Mouse (Mus musculus) urinary bladder, postnatal 4 days (tissue): ENCODE results near the gene Dcp1b.
A peak's percentile ranks its signal among the peaks of the same experiment; 100 is the strongest.

Experiments used
- DNase-seq, 2 experiments: peaks; one replicate each; pipeline ENCODE4 v3.0.0; 2021 to 2022; ENCODE audit warnings: low spot score in 2 of 2

Dcp1b gene

GRCm38 (mm10) chr6:119228861-119229603 is 54.0 kb downstream of the Dcp1b start:
- DNase-seq, result no peak

- DNase-seq, result no peak
Measured at GRCm38 (mm10) chr6:119233066-119233465, 58.0 kb downstream of the Dcp1b start.

GRCm38 (mm10) chr6:119235441-119235840 is 60.4 kb downstream of the Dcp1b start:
- DNase-seq, result no peak

GRCm38 (mm10) chr6:119236241-119236640 is 61.2 kb downstream of the Dcp1b start, which contains the start of gene Cacna2d4:
Gene Cacna2d4 (plus strand): TSS chr6:119236526.
- no peak for DNase-seq

DNA sequence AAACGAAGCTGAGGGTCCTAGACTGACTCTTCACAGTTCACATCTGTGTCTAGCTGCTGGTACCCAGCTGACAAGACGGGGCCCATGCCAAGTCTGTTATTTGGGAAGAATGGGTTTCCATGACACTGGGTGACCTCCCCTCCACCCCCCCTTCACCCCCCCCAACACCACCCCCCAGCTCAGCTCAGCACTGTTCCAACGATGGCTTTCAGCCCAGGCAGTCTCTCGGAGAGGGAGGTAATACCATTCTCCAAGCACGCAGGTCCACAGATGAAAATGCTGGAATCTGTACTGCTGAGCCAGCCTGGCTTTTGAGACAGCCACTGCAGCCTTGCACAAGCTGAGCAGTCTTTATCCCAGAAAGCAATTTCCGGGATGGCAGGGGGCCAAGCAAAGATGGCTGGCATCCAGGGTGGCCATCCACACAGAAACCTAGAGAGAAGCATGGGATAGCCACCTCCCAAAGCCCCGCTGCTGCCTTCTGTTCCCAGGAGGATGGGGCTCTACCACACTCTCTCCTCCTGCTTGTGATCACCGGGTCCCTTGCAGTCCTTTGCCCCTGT is 62.5 kb downstream of the Dcp1b start:
- peak; percentile 43 to 72 for DNase-seq

GRCm38 (mm10) chr6:119239341-119240005 is 64.4 kb downstream of the Dcp1b start:
- DNase-seq, result no peak

DNA sequence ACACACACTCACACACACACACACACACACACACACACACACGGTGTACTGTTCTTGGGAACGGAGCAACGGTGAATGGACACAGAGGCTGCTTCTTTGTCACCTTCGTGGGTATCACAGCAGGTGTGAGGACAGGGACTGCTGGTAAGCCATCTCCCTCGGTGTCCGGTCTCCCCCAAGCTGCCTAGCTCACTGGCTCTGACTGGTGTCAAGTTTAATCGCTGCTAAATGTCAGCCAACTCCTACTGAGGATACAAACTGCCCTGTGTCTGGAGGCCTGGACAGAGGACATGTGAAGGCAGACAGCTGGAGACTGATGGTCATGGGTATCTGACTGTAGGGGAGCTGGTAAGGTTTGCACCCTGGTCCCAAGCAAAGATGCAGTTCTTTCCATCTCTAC is 65.2 kb downstream of the Dcp1b start:
- DNase-seq, result no peak

DNA sequence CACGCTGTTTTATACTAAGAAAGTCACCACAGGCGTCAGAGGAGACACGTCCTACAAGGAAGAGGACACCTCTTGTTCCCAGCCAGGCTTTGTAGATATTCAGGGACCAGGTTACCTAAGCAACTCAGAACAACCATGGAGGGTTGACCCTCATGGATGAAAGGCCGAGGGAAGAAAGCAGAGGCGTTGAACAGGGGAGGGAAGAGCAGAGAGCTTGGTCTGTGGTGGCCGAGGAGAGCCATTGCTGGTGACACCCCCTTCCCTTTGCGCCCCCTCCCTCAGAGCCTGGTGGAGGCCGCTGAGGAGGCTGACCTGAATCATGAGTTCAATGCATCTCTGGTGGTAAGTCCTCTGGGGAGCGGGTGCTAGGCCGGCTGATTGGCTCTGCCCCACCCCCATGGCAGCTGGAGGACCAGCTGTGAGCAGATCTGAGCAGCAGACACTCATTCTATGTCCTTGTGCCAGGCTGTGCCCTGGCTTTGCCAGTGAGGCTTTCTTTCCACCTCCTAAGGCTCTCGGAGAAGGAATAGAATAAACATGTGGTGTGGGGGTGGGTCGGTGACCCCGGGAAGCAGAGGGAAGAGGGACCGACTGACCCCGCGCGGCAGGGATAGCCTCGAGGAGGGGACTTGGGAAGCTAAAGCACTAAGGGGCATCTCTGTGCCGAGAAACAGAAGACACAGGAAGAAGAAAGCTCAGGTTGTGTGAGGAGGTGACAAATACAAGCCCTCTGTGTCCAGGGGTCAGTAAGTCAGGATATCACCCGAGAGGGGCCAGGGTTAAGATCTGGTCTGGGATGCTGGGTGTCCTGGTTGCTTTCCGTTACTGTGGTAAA is 66.0 kb downstream of the Dcp1b start:
- no peak for DNase-seq

DNA sequence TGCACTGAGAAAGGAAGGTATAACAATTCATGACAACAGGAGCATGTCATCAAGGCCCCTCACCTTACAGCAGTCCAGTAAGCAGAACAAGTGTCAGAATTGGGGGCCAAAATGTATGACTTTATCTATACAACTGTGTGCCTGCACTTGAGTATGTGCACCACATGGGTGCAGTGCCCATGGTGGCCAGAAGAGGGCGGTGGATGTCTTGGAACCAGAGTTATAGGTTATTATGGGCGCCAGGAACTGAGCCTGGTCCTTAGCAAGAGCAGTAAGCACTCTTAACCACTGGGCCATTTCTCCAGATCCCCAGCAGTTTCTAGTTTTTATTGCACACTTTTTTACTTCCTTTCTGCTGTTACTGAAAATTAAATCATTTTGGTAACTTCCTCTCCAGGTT is 71.0 kb downstream of the Dcp1b start:
- DNase-seq, result no peak

- no peak for DNase-seq
Measured at GRCm38 (mm10) chr6:119248578-119248977, 73.5 kb downstream of the Dcp1b start.

- no peak for DNase-seq
Measured at GRCm38 (mm10) chr6:119249726-119250125, 74.7 kb downstream of the Dcp1b start.

DNA sequence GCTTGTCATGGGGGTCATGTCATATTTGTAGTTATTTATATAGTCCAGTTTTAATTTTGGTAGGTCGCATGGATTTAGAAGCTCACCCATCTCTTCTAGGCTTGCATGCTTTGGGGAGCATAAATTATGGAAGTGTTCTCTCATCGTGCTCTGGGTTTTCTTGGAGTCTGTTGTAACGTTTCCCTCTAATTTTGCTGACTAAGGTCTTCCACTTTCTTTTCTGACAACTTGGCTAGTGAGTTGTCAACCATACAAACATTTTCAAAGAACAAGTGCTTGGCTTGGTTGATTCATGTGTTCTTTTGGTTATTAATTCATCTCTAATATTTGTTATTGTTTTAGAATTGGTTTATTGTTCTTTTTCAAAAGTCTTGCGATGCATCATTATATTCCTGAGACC is 76.7 kb downstream of the Dcp1b start:
- DNase-seq, result no peak
